Mouse (Mus musculus) natural killer cell, adult 2 months (primary cell): Measurements from ENCODE around the gene Prdm16.

Experiments used
- DNase-seq, 2 experiments: peaks; one replicate each; pipeline ENCODE4 v3.0.0; 2022; ENCODE audit warnings: low spot score in 2 of 2

The Prdm16 gene

DNA sequence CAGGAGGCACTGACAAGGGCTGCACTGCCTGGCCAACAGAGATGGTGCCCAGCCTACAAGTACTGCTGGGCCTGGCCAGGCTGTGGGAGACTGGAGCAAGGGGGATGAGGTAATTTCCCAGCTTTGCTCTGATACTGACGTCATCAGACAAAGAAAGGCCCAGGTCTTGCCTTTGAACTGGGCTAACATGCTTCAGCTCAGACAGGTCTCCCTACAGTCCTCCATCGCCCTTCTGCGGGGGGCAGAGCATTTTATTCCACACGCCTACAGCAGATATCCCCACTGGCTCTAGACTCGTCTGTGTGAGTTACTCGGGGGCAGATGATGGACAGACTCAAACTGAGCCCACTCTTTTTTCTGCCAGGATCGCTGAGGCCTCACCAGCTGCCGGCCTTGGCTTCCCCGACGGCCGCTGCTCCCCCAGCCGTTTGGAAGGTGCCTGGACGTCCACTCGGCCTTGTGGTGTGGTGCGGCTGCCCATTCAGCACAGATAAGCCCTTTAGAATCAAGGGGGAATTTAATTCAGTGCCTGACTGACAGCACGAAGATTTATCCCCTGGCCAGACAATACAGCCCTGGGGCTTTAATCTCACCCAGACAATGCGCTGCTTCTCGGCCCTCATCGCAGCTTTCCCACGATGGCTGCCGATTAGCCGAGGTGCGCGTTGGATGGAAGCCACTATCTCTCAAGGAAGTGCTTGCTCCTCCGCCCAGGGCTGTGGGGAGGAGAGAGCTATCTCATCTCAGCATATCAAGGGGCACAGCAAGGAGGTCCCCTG lies 32.8 kb downstream of the Prdm16 start:
- DNase-seq = no peak

DNA sequence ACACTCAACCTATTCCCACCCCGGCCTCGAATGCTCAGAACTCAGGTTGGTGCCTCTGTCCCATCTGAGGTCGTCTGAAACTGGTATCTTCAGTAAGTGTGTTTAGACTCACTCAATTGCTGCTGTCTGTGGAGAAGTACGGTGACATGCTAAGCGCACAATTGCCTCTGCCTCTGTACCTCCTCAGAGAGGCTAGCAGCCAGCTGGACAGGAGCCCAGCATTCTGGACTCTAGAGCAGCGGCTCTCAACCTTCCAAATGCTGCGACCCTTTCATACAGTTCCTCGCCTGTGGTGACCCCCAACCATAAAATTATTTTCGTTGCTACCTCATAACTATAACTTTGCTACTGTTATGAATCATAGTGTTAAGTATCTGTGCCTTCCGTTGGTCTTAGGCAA lies 34.3 kb downstream of the Prdm16 start:
- no peak for DNase-seq

DNA sequence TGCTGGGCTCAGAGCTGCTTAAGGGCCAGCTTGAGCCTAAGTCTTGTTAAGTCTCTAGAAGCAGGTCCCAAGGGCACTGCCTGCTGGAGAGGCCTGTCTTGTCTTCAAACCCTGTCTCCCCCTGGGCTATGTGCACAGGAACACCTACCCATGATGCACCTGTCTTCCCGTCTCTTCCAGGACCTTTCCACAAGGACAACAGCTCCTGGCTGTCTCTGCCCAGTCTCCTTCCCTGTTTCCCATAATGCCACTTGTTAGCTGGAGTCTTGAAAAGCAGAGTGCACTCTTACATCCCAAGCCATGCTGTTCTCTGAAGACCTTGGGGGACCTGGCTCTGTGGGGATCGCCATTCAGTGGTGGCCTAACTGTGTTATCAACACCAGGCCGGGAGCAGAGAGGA lies 35.7 kb downstream of the Prdm16 start:
- no peak for DNase-seq

DNA sequence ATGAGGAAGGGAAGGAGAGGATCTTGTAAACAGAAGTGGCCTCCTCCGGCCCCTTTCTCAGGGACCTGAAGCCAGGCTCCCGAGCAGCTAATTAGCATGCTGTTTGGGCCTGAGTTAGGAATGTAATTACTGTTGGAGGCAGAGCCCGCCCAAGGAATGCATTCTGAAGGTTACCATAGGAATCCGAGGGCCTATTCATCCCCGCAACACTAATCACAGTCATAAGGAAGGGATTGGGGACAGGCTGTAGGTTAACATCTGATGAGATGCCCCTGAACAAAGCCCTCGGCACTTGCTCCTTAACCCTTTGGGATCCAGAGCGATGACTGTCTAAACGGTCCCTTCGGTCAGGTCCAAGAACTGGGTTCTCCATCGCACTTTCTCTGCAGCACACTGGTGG lies 36.7 kb downstream of the Prdm16 start:
- DNase-seq = no peak

DNA sequence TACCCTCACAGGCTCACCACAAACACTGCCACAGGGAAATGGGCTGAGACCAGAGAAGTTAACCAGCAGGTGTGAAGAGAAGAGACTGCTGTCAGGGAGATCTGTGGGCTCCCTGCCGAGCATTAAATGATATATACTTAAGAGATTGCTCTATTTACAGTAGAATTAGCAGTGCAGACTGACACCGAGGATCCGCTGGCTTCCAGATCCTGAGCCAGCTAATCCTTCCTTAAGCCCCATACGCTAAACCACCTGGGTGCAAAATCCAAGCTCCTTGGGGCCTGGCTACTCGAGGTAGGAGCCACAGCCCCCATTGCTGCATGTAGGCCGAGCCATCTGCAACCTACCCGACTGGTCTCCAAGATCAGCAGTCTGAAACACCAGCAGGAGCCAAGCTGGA lies 38.3 kb downstream of the Prdm16 start:
- DNase-seq = no peak

DNA sequence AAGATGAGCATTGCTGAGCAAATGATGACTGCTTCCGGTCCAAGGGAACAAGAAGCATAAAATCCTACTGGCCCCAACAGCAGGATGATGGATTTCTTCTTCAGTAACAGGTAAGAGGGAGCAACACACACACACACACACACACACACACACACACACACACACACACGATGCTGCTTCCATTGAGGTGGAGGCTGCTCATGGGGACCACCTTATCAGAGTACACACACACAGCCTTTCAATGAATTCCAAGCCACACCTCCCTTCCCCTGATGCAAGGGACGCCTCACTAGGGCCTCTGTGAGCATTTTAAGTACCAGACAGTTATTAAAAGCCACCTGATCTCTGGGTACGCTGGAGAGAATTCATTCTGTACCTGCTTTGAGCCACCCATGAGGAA lies 39.9 kb downstream of the Prdm16 start:
- no peak for DNase-seq

DNA sequence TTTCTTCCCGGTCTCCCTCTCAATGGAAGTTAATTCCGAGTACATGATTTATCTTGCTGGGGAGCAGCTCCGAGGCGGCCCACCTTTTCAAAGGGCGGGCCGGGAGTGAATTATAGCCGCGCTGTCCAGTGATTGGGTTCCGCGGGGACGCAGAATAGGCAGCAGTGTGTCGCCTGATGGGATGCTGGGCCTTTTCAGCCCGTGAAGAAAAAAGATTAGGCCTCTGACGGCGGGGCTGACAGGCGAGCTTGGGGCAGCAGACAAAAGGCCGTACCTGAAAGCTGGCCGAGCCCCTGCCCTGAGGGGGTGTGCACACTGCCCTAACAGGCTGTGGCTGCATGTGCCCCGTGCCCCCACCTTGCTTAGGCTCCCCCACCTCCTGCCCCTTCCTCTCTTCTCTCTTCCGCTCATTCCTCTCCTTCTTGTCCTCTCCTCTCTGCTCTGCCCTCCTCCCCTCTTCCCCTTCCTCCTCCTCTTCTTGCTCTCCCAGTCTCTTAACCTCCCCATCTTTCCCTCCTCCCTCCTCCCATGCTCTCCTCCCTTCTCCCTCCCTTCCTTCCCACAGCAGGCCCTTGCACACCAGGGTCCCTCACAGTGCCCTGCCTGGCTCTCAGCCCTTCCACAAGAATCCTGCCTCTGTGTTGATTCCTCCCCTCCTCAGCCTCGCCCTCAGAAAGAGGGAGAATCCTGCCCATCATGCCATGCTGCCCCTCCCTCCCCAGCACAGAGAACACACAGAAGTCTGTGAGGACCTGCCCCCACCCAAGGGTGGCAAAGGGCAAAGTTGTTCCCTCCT lies 41.7 kb downstream of the Prdm16 start:
- no peak for DNase-seq

DNA sequence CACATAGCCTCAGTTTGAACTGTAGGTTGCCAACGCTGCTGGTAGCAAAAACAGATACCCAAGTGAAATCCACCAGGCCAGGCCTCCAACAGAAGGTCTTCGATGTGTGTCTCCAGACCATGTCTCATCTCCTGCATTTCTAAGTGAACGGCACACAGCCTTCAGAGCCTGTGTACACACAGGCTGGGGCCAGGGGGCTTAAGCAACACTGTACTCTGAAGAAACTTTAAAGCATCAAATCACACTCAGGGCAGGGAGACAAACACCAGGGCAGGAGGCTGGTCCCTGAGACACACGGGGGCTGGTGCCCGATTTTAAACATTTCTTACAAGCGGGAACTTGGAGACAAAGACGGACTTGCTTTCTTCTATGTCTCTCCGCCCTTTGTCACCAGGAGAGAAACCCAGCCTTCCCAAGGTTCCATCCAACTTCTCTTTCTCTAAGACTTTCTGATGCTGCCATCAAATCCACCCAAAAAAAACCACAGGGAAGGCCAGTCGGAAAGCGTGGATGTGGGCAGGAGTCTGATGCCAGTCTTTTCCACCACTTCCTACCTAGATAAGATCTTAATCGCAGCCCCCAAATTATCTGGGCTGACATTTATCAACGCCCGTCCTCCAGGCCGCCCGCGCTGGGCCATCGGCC lies 42.4 kb downstream of the Prdm16 start:
- DNase-seq = no peak

DNA sequence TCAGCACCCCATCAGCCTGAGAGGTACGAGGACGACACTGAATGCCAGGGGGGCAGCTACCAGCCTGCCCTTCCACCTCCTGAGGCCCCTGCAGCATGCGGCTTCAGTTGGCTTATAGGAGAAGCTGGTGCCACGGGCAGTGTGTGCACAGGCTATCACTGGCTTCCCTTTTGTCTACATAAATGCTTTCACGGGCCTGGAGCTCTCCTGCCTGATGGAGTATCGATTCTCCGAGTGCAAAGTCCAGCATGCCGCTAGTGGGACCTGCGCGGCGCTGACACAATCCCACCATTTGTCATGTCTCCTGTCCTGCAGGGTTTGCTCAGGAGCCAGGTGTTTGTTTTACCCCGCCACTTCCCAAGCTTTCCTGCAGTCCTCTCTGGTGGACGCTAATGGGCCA lies 44.1 kb downstream of the Prdm16 start:
- no peak for DNase-seq

DNA sequence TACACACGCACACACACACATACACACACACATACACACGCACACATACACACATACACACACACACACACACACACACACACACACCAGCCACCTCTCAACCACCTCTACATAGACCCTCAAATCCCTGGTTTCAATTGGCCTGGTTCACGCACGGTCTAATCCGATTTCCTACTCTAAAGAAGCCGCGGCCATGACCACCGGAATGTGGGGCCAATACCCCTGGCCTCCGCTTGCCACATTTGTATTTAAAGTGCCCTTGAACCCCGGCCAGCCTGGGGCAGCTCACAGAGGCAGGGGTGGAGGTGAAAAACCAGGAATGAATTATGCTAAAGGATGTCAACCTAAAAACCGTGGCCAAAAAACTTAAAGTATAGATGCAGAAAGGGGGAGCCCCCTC lies 45.8 kb downstream of the Prdm16 start:
- no peak for DNase-seq

DNA sequence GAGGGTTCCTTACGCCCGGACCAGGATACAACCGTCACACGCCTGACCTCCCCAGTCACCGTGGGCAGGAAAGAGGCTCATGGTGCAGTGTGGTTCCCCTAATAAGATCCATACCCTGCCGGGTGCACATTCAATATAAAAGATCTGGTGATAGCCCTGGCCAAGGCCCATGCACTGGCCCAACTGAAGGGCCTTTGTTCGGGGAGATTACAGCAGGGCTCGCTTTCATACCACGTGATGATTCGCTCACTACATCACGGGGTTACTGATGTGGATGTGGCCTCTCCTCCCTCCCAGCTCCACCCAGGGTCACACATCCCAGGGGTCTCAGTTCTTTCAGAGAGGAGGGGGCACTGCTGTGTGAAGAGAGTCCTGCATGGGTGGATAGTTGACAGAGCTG lies 50.3 kb downstream of the Prdm16 start:
- DNase-seq = no peak

DNA sequence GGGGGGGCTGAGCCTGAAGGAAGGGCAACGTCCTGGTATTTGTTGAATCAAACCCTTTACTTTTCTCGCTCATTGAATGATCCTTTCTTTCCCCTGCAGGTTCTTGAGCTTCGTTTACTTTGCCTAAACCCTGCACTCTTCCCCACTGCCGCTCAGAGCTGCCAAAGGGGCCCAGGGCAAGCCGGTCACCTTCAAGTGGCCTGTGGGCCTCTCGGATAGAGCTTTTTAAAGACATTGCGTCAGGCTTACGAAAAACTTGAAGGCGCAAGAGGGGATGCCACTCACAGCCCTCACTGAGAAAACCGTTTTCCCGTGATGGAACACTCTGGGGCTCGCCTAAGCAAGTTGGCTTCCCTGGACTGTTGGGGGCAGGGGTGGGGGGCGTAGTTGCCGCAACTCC lies 50.9 kb downstream of the Prdm16 start:
- no peak for DNase-seq

DNA sequence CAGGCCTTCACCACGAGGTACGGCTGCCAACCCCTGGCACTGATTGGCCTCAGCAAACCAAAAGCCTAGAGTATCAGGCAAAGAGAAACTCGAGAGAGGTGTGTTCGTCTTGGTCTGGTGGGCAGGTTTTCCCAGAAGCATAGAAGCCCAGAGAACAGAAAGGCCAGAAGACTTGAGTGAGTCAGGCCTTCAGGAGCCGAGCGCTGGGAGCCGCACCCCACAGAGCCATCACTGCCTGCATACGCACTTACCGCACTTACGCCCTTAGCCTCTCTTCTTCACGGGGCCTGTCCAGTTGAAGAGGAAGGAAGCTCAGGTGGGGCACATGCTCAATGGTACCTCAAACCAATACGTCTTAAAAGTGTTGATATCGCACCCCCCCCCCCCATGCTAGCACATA lies 53.0 kb downstream of the Prdm16 start:
- DNase-seq = no peak

DNA sequence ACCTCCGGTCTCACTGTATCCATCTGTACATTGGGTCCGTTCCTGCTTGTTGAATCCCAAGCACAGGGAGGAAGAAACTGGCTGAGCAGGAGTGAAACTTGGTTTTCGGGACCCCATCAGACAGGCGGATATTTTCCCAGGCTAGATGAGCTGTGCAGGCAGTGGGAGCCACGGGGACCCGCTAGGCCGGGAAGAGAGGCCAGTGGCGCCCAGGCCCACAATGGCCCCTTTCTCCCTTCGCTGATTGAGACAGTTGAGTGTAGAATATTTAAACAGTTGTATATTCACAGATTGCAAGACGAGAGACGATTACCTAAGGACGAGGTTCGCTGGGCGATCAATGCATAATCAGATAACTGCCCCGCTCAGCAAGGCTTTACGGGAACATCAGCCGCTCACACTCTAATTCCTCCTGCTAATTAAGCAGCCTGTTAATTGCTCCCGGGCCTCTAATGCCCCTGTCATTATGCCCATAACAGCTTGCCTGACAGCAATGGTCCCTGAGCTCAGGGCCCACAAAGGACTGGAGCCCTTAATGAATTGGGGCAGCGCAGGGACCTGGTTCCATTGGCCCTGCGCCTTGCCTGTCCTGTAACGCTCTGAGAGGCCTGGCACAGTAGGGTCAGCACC lies 54.0 kb downstream of the Prdm16 start:
- no peak for DNase-seq

DNA sequence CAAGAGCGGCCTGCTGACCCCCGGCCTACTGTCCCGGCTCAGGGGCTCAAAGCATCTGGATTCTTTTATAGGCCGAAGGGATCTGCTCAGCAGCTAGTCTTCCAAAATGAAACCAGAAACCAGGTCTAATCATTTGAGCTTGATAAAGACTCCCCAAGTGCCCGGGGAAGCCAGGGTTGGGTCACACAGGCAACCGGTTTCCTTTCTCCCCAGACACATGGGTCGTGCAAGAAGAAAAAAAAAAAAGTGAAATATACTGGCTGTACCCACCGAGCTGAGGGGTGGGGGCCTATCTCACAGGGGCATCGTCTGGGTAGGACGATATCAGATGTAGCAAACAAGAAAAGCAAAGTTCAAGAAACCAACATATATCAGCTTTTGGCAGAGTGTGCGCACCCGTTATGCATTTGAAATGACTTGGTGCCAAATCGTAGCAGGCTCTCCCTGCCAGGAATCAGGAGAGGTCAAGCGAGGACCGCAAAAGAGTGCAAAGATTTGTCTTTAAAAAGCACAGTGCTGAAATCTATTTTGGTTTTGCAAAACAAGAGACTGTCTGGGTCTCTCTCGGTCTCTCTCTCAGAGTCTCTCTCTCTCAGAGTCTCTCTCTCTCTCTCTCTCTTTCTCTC lies 55.3 kb downstream of the Prdm16 start:
- DNase-seq = no peak

DNA sequence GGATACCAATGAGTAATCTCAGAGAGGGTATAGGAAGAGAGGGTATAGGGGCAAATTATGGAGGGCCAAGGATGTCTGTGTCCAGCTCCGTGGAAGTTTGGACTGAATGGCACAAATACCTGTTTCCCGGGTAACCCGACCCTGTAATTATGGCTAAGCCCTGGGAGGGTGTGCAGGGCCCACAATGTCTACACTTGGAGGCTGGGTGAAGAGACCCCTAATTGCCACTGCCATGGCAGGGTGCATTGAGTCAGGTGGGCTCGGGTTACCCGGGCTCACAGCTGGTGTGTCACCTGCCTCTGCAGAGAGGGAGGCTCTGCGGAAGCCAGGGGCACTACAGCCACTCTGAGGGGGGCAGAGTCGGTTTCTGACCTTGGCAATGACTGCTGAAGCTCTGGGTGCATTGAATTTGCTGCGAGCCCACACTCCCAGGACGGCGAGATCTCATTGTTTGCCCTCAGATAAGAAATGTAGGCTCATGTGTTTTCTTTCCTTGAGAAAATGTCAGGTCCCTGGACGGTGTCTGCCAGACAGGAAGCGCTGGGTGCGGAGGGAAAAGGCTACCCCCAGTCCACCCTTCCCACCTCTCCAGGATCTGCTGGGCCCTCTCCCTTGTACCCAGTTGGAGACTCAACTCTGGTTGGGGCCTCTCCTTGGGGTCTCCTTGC lies 62.3 kb downstream of the Prdm16 start:
- no peak for DNase-seq

DNA sequence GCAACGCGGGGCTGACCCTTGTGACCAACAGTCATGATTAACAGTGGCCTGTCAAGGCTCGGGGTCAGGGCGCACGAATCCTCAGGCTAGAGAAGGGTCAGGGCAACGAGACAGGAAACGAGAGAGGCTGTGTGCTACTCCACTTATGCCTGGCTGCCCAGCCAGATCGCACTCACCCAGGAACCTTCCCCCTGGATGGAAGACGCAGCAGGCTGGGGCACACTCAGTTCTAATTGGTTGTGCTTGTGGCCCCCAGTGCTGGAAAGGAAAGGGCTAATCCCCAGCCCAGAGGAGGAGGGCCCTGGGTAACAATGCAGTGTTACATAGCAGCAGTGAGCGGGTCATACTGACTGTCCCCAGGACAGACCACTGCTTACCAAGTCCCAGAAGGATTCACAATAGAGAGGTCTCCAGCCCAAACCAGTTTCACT lies 66.2 kb downstream of the Prdm16 start:
- DNase-seq = no peak

DNA sequence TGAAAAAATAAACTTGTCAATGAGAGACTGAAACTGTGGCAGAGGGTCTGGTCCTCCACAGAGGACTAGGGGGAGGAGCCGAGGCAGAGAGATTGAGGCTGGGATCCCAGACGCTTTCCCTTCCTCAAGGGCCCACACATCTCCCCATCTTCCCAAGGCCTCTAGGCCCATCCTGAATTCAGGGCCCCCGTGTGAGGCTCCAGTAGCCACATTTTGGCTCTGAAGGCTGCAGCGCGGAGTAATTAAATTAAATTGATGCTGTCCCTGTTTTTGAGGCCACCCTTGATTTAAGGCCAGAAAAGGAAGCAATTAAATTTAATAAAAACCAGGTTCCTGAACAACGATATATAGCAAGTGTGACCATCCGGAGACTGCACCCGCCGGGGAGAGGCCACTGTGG lies 66.8 kb downstream of the Prdm16 start:
- no peak for DNase-seq

DNA sequence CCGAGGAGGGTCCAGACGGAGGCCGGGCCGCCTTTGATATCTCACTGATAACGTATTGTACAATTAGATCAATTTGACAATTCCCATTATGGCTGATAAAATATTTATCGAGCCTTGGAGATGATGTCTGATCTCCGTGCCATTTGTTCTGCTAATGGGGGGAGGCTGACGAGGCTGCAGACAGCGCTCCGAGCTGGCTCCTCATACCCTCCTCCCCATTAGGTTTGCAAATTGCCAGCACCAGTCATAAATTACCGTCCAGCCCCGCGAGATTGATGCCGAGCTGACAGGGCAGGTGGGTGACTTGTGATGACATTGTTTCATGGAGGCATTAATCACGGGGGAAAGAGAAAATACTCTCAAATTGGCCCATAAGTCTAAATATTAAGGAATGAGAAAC lies 67.9 kb downstream of the Prdm16 start:
- no peak for DNase-seq

DNA sequence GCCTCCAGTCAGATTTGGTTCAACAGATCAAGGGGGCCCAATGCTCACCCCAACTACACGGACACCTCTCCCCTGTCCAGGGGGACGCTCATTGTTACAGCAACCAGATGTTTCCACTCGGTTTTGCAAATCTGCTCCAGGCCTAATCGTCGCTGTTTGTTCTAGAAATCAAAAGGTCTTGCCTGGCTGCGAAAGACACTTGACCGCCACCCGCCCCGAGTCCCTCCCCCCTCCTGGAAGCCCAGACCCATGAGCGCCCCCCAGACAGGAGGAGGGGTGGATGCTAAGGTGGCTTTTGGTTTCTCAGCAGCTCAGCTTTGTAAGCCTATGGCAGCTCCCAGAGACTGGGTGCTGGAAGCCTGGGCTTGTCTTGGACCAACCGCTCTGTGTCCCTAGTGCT lies 68.7 kb downstream of the Prdm16 start:
- DNase-seq = no peak

DNA sequence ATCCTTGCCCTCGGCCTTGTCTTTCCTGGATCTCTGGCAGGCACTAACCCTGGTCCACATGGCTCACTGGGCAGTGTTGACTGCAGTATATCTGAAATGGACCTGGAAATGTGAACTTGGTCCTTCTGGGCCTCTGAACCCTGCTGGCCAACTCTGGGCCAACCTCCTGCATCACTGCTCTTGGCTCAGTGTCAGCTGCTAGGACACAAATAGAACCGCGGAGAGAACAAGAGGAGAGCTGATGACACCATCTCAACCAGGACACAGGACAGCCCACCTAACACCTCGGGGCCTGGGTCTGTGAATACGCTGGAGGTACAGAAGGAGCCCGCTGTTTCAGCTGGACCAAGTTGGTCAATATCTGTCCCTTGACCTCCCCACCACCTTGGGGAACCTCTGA lies 73.5 kb downstream of the Prdm16 start:
- DNase-seq = no peak
